Mouse (Mus musculus) cortical plate, adult 2 months (tissue): ENCODE data around the gene Zmiz2. TPM values are rescaled to one million over a fixed set of nuclear protein-coding genes. Genes with fewer than 3 reads are reported as not detected.

Source experiments
- H3K27ac ChIP-seq: fragments of 200-500 bp; 2 replicates; pipeline ENCODE4 v1.5.1; 2012; ENCODE audit warnings: low read length, control low read depth, inconsistent platforms; ENCODE audit not compliant: insufficient read depth
- H3K4me1 ChIP-seq: fragments of 200-500 bp; 2 replicates; pipeline ENCODE4 v1.6.1; 2011; ENCODE audit warnings: low read length; ENCODE audit not compliant: control insufficient read depth, insufficient read depth
- H3K4me3 ChIP-seq: fragments of 200-500 bp; 2 replicates; pipeline ENCODE4 v1.5.1; 2011; ENCODE audit warnings: mild to moderate bottlenecking, low read length, control low read depth; ENCODE audit not compliant: insufficient read depth
- CTCF ChIP-seq: fragments of 200-500 bp; IDR thresholded peaks from 2 replicates; pipeline ENCODE4 v1.5.1; 2011; ENCODE audit warnings: mild to moderate bottlenecking, control low read depth, low read length; ENCODE audit not compliant: insufficient read depth; ENCODE audit errors: extremely low read depth
- POLR2A ChIP-seq: fragments of 200-500 bp; IDR thresholded peaks from 2 replicates; pipeline ENCODE4 v1.6.1; 2011; ENCODE audit warnings: mild to moderate bottlenecking, low read length, control low read depth; ENCODE audit not compliant: insufficient read depth; ENCODE audit errors: extremely low read depth
- polyA plus RNA-seq: library from polyadenylated mRNA; depleted of rRNA; stranded (reverse); fragments of >200 nt; gene quantifications from 2 replicates; pipeline ENCODE4 v1.2.3, GENCODE M21; 2012

Gene Zmiz2
- polyA plus RNA-seq, 1 experiment = 105 TPM

- TF ChIP-seq POLR2A = no peak
- no peak for TF ChIP-seq CTCF
- H3K4me3 ChIP-seq = no peak overlapping the region
- no peak overlapping the region for H3K27ac ChIP-seq
- peaks cover 9% of the 10 kb centered on the region for H3K4me1 ChIP-seq
Observed at GRCm38 (mm10) chr11:6392857-6393256, 4.0 kb downstream of the Zmiz2 start.

GRCm38 (mm10) chr11:6393866-6394265 is 5.0 kb downstream of the Zmiz2 start:
- no peak overlapping the region for H3K27ac ChIP-seq

GRCm38 (mm10) chr11:6395565-6395964 is 6.7 kb downstream of the Zmiz2 start:
- H3K4me1 ChIP-seq = peaks cover 3% of the 10 kb centered on the region
- no peak overlapping the region for H3K4me3 ChIP-seq
- H3K27ac ChIP-seq = no peak overlapping the region
- TF ChIP-seq POLR2A (no peak), CTCF (no peak)

More at GRCm38 (mm10) chr11:6393866-6394265, 5.0 kb downstream of the Zmiz2 start:
- H3K4me3 ChIP-seq = no peak overlapping the region
- peaks cover 9% of the 10 kb centered on the region for H3K4me1 ChIP-seq
- no peak for TF ChIP-seq POLR2A

GRCm38 (mm10) chr11:6398141-6398540 is 9.3 kb downstream of the Zmiz2 start:
- TF ChIP-seq CTCF (no peak), POLR2A (no peak)
- Histone ChIP-seq H3K27ac (no peak overlapping the region), H3K4me1 (no peaks in the 10 kb centered on the region), H3K4me3 (no peak overlapping the region)

GRCm38 (mm10) chr11:6402515-6403510 is 13.9 kb downstream of the Zmiz2 start:
- H3K27ac ChIP-seq = no peak overlapping the region
- H3K4me3 ChIP-seq = no peak overlapping the region
- TF ChIP-seq CTCF = peak; percentile 64
- TF ChIP-seq POLR2A = no peak
- H3K4me1 ChIP-seq = peaks cover 13% of the 10 kb centered on the region

- Histone ChIP-seq H3K4me1 (peaks cover 13% of the 10 kb centered on the region), H3K4me3 (no peak overlapping the region), H3K27ac (peak overlapping the region; percentile 77; the same call in 1 of the 2 replicates)
- TF ChIP-seq CTCF (no peak), POLR2A (no peak)
Observed at GRCm38 (mm10) chr11:6403830-6404405, 15.0 kb downstream of the Zmiz2 start.

GRCm38 (mm10) chr11:6404699-6405566 is 16.1 kb downstream of the Zmiz2 start:
- Histone ChIP-seq H3K4me3 (no peak overlapping the region), H3K27ac (peak overlapping the region; percentile 77), H3K4me1 (peaks cover 13% of the 10 kb centered on the region)
- no peak for TF ChIP-seq POLR2A

- H3K27ac ChIP-seq = peak overlapping the region; percentile 77
- TF ChIP-seq POLR2A (no peak), CTCF (no peak)
- peaks cover 13% of the 10 kb centered on the region for H3K4me1 ChIP-seq
- no peak overlapping the region for H3K4me3 ChIP-seq
Observed at GRCm38 (mm10) chr11:6405591-6406081, 16.8 kb downstream of the Zmiz2 start.

GRCm38 (mm10) chr11:6406251-6407161 is 17.6 kb downstream of the Zmiz2 start:
- H3K4me1 ChIP-seq = peaks cover 13% of the 10 kb centered on the region
- TF ChIP-seq CTCF = no peak
- 0 out of 2 replicates have a peak, but pooled peaks have one; percentile 27 for TF ChIP-seq POLR2A
- peak overlapping the region; percentile 77 for H3K27ac ChIP-seq
- H3K4me3 ChIP-seq = no peak overlapping the region
